Mouse (Mus musculus) liver, embryonic 12.5 days (tissue): ENCODE data around the gene Klhl42. TPM values are rescaled to one million over a fixed set of nuclear protein-coding genes. Genes with fewer than 3 reads are reported as not detected.

ENCODE experiments used
- ATAC-seq: fragments of 200-750 bp; cut with Nextera tagmentation; 2 replicates; pipeline ENCODE4 v1.8.0; 2017; ENCODE audit warnings: moderate number of reproducible peaks, mild to moderate bottlenecking, moderate library complexity
- H3K27ac ChIP-seq: fragments of 300-500 bp; sonication (generic); 2 replicates; pipeline ENCODE4 v1.5.1; 2016; ENCODE audit warnings: mild to moderate bottlenecking
- H3K27me3 ChIP-seq: fragments of 300-500 bp; sonication (generic); replicated peaks from 2 replicates; pipeline ENCODE4 v1.6.1; 2016; ENCODE audit warnings: mild to moderate bottlenecking, moderate library complexity
- H3K36me3 ChIP-seq: fragments of 300-500 bp; sonication (generic); 2 replicates; pipeline ENCODE4 v1.6.1; 2016; ENCODE audit warnings: mild to moderate bottlenecking, moderate library complexity
- H3K4me1 ChIP-seq: fragments of 300-500 bp; sonication (generic); 2 replicates; pipeline ENCODE4 v1.6.1; 2016
- H3K4me2 ChIP-seq: fragments of 300-500 bp; sonication (generic); 2 replicates; pipeline ENCODE4 v1.6.1; 2016; ENCODE audit warnings: mild to moderate bottlenecking, moderate library complexity
- H3K4me3 ChIP-seq: fragments of 300-500 bp; sonication (generic); 2 replicates; pipeline ENCODE4 v1.5.1; 2016; ENCODE audit warnings: mild to moderate bottlenecking, moderate library complexity
- H3K9ac ChIP-seq: fragments of 300-500 bp; sonication (generic); 2 replicates; pipeline ENCODE4 v1.6.1; 2016; ENCODE audit warnings: mild to moderate bottlenecking, moderate library complexity
- H3K9me3 ChIP-seq: fragments of 300-500 bp; sonication (generic); replicated peaks from 2 replicates; pipeline ENCODE4 v1.6.1; 2016; ENCODE audit warnings: mild to moderate bottlenecking, moderate library complexity
- WGBS: fragments of 180-500 bp; shearing (Covaris S2); methylation state at CpG from one replicate; pipeline ENCODE4 v1.1.7; 2016; ENCODE audit not compliant: insufficient replicate concordance; 5-methylcytosine and 5-hydroxymethylcytosine counted together
- polyA plus RNA-seq: library from polyadenylated mRNA; unstranded; fragments of >200 nt; fragmentation: Nextera tagmentation; extraction: Ambion mirVana; gene quantifications from 2 replicates; pipeline ENCODE4 v1.2.1, GENCODE M21; 2016

Klhl42 gene
- polyA plus RNA-seq, 1 experiment from 2014 or later = 3.6 TPM

DNA sequence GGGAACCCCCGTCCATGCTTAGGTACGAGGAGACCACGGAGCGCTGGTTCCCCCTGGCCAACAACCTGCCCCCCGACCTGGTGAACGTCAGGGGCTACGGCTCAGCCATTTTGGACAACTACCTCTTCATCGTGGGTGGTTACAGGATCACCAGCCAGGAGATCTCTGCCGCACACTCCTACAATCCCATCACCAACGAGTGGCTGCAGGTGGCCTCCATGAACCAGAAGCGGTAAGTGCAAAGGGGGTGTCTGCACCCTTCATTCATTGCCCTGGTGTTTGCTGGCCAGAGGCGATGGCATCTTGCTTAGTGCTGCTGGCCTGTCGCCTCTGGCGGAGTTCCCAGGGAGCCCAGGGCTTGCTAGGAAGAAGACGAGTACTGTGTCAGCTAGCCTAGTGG, 957 bp downstream of the Klhl42 start:
- Histone ChIP-seq H3K4me3 (peak overlapping the region; percentile 77), H3K4me2 (peak overlapping the region; percentile 86), H3K4me1 (peaks cover 31% of the 10 kb centered on the region), H3K27ac (peak overlapping the region; percentile 73), H3K36me3 (peaks cover 23% of the 10 kb centered on the region), H3K27me3 (peaks cover 15% of the 10 kb centered on the region; the same call in 1 of the 2 replicates), H3K9ac (peak overlapping the region; percentile 77), H3K9me3 (no peaks in the 10 kb centered on the region)
- ATAC-seq = peak; percentile 11; the same call in 1 of the 2 replicates
- WGBS = 3% methylated on average over 15 of the region's 15 CpGs

DNA sequence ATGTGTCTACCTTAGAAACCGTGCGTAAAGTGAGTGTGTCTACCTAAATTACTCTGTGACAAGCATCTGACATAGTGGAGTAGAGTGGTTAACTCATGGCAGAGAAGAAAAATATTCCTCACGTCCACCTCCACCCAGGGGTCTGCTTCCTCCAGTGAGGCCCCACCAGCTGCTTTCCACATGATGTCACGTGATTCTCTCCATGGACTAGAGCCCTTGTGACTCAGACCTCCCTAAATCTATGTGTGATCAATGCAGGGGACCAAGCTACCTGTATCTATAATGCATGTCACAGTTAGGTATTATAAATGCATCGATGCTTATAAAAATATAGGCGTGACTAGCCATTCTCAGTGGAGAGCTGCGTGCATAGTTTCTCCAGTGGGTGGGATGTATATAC, 3.6 kb downstream of the Klhl42 start:
- Histone ChIP-seq H3K9me3 (no peaks in the 10 kb centered on the region), H3K4me3 (no peak overlapping the region), H3K27me3 (peaks cover 9% of the 10 kb centered on the region; the same call in 1 of the 2 replicates), H3K9ac (no peak overlapping the region), H3K4me1 (peaks cover 41% of the 10 kb centered on the region), H3K27ac (no peak overlapping the region), H3K4me2 (no peak overlapping the region), H3K36me3 (peaks cover 37% of the 10 kb centered on the region)
- ATAC-seq = no peak
- WGBS = 82% methylated on average over 7 of the region's 7 CpGs

DNA sequence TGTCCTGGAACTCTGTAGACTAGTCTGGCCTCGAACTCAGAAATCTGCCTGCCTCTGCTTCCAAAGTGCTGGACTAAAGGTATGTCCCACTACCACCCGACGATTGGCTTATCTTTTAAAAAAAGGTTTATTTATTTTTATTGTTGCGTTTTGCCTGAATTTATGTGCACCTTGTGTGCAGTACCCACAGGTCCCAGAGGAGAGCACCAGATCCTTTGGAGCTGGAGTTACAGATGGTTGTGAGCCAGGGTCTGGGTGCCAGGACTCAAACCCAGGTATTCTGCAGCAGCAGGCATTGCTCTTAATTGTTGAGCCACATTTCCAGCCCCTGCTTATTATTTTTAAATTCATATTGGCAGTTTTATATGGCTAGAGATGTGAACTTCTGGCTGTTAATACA, 4.9 kb downstream of the Klhl42 start:
- Histone ChIP-seq H3K4me2 (no peak overlapping the region), H3K27me3 (no peaks in the 10 kb centered on the region), H3K27ac (no peak overlapping the region), H3K9me3 (no peaks in the 10 kb centered on the region), H3K4me3 (no peak overlapping the region), H3K4me1 (peaks cover 38% of the 10 kb centered on the region), H3K36me3 (peaks cover 42% of the 10 kb centered on the region), H3K9ac (no peak overlapping the region)
- 81% methylated on average over 4 of the region's 4 CpGs for WGBS
- no peak for ATAC-seq

DNA sequence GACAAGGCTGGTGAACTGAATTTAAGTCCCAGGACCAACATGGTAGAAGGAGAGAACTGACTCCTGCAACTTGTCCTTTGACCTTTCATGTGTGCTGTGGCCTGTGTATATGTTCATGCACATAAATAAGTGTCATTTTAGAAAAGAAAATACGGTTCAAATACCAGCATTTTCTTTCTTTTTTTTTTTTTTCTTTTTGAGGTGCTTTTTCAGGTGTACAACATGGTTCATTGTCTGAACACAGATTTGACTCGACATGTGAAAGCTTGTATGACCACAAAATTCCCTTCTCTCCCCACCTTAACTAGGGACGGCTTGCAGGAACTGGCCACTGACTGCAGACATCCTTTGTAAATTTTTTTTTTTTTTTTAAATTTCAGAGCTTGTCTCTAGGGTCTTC, 5.8 kb downstream of the Klhl42 start:
- Histone ChIP-seq H3K27ac (no peak overlapping the region), H3K9me3 (no peaks in the 10 kb centered on the region), H3K4me2 (no peak overlapping the region), H3K9ac (no peak overlapping the region), H3K36me3 (peaks cover 47% of the 10 kb centered on the region), H3K27me3 (no peaks in the 10 kb centered on the region), H3K4me3 (no peak overlapping the region), H3K4me1 (peaks cover 38% of the 10 kb centered on the region)
- no peak for ATAC-seq
- 61% methylated on average over 3 of the region's 3 CpGs for WGBS

DNA sequence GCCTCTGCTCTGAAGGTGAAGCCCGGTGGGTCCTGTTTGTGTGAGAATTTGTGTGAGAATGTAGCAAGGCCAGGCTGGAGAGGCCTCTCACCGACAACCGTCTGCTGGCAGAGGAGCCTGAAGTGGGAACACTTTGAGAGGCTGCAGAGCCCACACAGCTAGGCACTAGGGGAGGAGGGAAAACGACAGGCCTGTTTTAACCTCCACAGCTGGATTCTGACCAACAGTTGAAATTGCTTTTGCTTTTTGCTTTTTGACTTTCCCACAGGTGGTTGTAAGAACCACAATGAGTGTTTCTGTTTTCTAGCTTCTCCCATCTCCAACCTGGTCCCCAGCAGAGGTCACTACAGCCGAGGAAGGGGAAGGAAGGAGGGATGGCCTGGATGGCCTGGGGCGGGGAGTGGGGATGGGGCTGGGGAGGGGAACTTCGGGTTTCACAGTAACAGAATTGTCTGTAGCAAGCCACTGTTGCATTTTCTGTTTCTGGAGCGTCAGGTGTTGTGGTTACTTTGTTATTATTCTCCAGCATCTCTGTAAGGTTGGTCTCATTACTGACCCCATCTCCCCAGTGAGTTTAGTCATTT, 6.3 kb downstream of the Klhl42 start:
- Histone ChIP-seq H3K27ac (no peak overlapping the region), H3K4me2 (no peak overlapping the region), H3K4me3 (no peak overlapping the region), H3K36me3 (peaks cover 52% of the 10 kb centered on the region), H3K27me3 (no peaks in the 10 kb centered on the region), H3K9ac (no peak overlapping the region), H3K4me1 (peaks cover 35% of the 10 kb centered on the region), H3K9me3 (no peaks in the 10 kb centered on the region)
- 59% methylated on average over 8 of the region's 8 CpGs for WGBS
- ATAC-seq = no peak

DNA sequence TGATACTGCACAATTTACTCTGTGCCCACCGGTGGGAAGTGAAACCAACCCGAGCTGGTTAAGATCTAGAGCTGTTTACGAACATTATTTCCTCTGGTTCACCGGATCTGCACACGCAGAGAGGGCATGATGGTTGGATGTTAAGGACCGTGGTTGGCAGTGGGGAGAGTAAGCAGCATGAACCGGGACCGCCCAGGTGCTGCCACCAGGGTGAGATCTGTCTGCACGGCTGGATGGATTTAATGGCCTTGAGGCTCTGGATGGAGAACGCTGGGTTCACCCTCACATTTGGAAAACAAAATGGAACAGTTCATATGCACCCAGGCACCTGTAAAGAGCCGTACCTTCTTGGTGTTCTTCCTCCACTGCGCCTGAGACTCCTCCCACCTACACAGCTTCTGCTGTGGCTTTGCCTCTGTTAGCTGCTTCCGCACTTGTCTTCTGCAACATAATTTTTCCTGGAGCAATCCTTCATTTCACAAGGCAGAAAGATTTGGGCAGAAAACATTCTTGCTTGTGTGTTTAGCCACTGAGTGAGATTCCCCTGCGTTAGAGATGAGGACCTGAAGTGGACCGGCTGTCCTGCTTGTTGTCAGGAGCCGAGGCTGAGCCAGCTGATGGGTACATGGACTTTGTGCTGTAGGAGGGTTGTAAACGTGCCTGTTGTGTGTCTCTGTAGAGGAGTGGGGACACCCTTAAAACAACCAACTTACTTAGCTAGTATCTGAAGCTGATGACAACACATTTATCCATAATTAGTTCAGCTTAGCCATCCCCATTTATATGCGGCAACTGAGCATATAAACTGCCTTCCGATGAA, 8.5 kb downstream of the Klhl42 start:
- H3K9me3 ChIP-seq = no peaks in the 10 kb centered on the region
- H3K36me3 ChIP-seq = peaks cover 61% of the 10 kb centered on the region
- 77% methylated on average over 19 of the region's 19 CpGs for WGBS
- no peak overlapping the region for H3K9ac ChIP-seq
- no peak overlapping the region for H3K4me2 ChIP-seq
- no peak for ATAC-seq
- H3K4me1 ChIP-seq = peaks cover 15% of the 10 kb centered on the region
- H3K27ac ChIP-seq = no peak overlapping the region
- H3K27me3 ChIP-seq = no peaks in the 10 kb centered on the region
- no peak overlapping the region for H3K4me3 ChIP-seq

DNA sequence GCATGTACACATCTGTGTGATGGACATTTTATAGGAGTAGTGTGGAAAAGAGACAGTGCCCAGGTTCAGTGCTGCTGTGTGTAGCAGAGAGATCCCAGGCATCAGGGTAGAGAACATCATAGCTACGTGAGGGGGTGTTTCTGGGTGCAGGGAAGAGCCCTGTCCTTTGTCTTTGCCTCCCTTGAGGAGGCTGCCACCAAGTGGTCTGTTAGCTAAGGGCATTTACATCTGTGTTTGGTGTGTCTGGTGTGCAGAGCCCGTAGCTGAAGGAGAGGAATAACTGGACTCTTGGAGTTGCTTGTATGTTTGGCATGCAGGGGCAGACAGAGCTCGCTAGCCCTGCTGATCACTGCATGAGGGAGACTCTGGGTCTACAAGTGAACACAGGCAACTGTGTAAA, 11.1 kb downstream of the Klhl42 start:
- Histone ChIP-seq H3K27me3 (no peaks in the 10 kb centered on the region), H3K9ac (no peak overlapping the region), H3K27ac (no peak overlapping the region), H3K36me3 (peaks cover 68% of the 10 kb centered on the region), H3K4me2 (no peak overlapping the region), H3K4me3 (no peak overlapping the region), H3K9me3 (no peaks in the 10 kb centered on the region), H3K4me1 (peaks cover 12% of the 10 kb centered on the region)
- WGBS = 74% methylated on average over 3 of the region's 3 CpGs
- ATAC-seq = no peak

DNA sequence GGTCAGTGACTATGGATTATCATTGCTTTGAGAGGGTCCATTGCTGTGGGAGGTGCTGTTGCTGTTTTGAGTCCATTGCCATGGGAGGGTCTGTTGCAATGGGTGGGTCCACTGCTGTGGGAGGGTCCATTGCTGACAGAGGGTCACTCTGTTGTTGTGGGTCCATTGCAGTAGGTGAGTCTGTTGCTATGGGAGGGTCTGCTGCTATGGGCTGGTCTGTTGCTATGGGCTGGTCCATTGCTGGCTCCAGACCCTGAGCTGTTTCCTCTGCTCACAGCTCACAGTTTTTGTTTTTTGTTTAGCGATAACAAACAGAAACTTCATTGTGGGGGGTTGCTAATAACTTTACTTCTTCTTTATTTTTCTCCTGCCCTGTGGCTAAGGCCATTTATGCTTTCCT, 14.3 kb downstream of the Klhl42 start:
- H3K9me3 ChIP-seq = no peaks in the 10 kb centered on the region
- ATAC-seq = no peak
- no peak overlapping the region for H3K27ac ChIP-seq
- H3K4me3 ChIP-seq = no peak overlapping the region
- no peaks in the 10 kb centered on the region for H3K4me1 ChIP-seq
- 83% methylated on average over 1 of the region's 1 CpGs for WGBS
- H3K27me3 ChIP-seq = no peaks in the 10 kb centered on the region
- no peak overlapping the region for H3K4me2 ChIP-seq
- no peak overlapping the region for H3K9ac ChIP-seq
- H3K36me3 ChIP-seq = peaks cover 79% of the 10 kb centered on the region

DNA sequence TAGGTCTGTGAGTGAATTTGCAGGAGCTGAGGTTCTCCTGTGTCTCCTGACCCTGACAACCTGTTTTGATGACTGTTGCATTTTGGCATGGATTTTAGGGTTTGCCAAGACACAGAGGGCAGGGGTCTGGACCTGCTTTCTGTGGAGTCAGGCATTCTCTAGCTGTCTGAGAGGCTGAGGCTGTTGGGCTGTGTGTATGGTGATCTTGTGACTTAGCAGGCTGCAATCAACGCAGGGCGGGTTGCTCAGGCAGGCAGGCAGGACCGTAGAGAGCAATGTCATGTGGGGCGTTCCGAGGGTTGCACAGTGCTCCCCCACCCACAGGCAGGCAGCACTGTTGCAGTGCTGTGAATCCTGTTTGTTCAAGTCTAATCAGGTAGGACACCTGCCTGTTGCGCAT, 15.5 kb downstream of the Klhl42 start:
- no peak for ATAC-seq
- Histone ChIP-seq H3K27ac (no peak overlapping the region), H3K4me2 (no peak overlapping the region), H3K9me3 (no peaks in the 10 kb centered on the region), H3K27me3 (no peaks in the 10 kb centered on the region), H3K4me3 (no peak overlapping the region), H3K9ac (no peak overlapping the region), H3K36me3 (peaks cover 88% of the 10 kb centered on the region), H3K4me1 (no peaks in the 10 kb centered on the region)
- WGBS = 84% methylated on average over 6 of the region's 6 CpGs

DNA sequence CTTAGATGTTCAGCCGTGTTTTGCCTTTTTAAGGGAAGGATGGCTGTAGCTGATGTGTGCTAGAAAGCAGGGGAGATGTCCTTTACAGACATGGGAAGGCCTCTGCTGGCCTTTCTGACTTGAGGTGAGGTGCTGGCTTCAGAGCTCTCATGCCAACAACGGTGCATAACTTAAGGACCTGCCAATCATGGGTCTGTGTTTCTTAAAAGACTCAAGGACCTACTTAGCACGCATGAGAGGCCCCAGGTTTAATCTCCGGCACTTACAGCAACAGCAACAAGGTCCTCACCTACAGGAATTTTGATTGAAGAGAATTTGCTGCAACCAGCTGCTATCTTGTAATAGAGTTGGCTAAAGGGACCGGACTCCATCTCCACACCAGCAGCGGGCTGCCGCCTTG, 18.1 kb downstream of the Klhl42 start:
- no peak for ATAC-seq
- Histone ChIP-seq H3K9me3 (no peaks in the 10 kb centered on the region), H3K36me3 (peaks cover 77% of the 10 kb centered on the region), H3K27ac (no peak overlapping the region), H3K27me3 (no peaks in the 10 kb centered on the region), H3K9ac (no peak overlapping the region), H3K4me1 (no peaks in the 10 kb centered on the region), H3K4me3 (no peak overlapping the region), H3K4me2 (no peak overlapping the region)
- 79% methylated on average over 7 of the region's 7 CpGs for WGBS

DNA sequence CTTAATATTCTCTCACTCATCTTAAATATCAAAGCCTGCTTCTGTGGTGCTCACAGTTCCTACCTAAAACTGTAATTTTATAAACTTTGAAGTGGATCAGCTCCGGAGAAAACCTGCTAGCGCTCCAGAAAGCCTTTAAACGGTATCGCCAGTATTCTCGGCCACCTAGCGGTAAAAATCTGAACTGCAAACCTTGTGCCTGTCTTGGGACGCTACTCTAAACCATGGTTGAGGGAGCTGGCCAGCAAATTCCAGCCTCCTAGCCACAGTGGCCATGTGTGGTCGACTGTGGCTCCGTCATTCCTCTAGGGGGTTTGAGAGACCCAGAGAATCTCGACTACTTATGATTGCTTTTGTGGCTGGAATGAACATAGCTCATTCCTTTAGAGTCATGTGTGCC, 25.4 kb downstream of the Klhl42 start:
- Histone ChIP-seq H3K4me1 (no peaks in the 10 kb centered on the region), H3K4me3 (no peak overlapping the region), H3K27me3 (no peaks in the 10 kb centered on the region), H3K27ac (no peak overlapping the region), H3K4me2 (no peak overlapping the region), H3K9me3 (no peaks in the 10 kb centered on the region), H3K36me3 (peaks cover 12% of the 10 kb centered on the region), H3K9ac (no peak overlapping the region)
- WGBS = 9% methylated on average over 10 of the region's 10 CpGs
- ATAC-seq = 0 out of 2 replicates have a peak, but pooled peaks have one; percentile 42

DNA sequence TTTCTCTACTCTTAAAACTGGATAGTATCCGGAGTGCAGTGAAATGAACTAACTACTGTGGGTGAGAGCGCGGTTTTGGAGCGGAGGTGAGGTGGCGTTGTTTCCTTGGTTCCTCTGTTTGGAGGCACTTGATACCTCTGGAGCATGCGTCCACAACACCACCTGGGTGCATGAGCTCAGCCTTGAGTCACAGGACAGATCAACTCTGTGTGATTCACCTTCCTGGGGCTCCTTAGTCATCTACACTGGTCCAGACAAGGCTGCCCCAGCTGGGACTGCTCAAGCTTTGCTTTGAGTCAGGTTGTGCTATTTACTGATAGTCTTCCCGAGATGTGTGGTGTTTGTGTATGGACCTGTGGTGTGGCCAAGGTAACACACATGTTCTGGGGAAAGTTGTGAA, 26.6 kb downstream of the Klhl42 start:
- no peak overlapping the region for H3K4me2 ChIP-seq
- ATAC-seq = no peak
- 77% methylated on average over 7 of the region's 7 CpGs for WGBS

More for the DNA sequence above, 26.6 kb downstream of the Klhl42 start:
- Histone ChIP-seq H3K9me3 (no peaks in the 10 kb centered on the region), H3K9ac (no peak overlapping the region), H3K36me3 (peaks cover 3% of the 10 kb centered on the region; the same call in 1 of the 2 replicates), H3K4me3 (no peak overlapping the region), H3K27ac (no peak overlapping the region), H3K4me1 (no peaks in the 10 kb centered on the region), H3K27me3 (no peaks in the 10 kb centered on the region)
